Mouse (Mus musculus) testis, postnatal 14 days (tissue): Measurements from ENCODE around the gene Aloxe3.

ENCODE experiments used
- DNase-seq: peaks from one replicate; pipeline ENCODE4 v3.0.0; 2021; ENCODE audit warnings: low spot score

The Aloxe3 gene

GRCm38 (mm10) chr11:69180120-69180519 is 54.4 kb downstream of the Aloxe3 start:
- no peak for DNase-seq

DNA sequence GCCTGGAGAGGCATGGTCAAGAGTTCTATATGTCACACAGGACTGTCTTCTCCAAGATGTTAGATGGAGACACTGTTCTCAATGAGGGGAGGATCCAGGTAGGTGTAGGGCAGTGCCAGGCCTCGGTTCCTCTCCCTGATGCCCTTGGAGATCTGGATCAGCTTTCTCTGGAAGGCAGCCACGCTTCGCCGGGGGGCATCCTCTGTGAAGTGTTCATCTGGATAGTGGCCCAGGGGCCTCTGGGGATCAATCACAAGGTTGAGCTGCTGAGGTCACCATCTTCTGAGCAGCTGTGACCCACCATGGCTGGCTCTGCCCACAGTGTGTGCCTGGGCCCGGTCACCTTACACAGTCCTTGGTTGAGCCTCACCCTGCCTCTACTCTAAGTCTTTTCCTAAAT is 59.3 kb downstream of the Aloxe3 start:
- no peak for DNase-seq

DNA sequence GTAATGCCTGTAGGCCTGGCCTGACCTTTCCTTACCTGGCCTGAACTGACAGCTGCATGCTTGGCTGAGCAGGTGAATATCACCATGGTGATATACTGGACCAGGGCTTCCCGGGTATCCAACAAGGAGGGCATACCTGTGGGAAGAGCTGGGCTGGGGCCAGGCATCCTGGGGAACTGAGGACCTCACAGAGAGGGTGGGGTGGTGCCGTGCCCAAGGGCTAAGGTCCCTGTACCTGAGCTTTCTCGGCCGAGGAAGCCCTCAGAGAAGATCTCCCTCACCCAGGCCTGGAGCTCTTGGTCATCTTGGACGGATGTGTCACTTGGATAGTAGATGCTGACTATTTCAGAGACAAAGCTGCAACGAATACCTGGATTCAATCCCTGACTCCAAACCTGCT is 60.2 kb downstream of the Aloxe3 start:
- DNase-seq, result no peak

- DNase-seq, result no peak
Observed at GRCm38 (mm10) chr11:69192840-69193239, 67.1 kb downstream of the Aloxe3 start.

DNA sequence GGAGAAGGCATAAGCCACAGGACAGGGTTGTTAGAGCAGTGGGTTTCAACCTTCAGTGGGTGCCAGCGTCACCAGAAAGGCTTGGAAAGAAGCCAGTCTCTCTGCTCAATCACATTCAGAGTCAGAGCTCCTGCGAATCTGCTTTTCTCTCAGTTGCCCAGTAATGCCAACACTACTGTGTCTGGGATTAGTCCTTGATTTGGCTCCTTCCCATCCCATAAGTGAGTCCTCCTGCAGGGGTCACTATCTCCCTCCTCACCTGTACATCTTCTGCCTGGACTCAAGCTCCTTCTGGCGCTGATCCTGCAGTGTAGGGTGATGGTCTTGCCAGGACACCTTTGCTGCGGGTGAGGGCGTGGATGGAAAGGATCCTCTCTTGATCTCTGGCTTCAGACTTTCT is 71.1 kb downstream of the Aloxe3 start:
- no peak for DNase-seq

DNA sequence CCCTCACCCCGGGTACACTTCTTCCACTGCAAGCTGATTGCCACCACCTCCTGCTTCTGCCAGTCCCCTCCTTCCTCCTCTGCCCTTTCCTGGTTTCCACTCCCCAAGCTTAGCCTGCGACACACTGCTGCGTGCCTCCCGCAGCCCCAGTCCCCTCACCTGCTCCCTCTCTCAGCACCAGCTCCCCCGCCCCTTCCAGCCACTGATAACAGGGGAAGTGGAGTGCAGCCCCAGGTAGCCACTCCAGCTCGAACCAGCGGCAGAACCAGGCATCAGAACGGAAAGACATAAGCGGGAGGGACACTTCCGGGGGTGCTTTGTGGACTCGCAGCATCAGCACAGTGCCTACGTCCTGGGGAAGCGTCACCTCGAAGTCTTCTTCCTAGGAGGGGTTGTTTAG is 71.5 kb downstream of the Aloxe3 start:
- DNase-seq, result no peak

- DNase-seq, result no peak
Observed at GRCm38 (mm10) chr11:69197743-69198142, 72.0 kb downstream of the Aloxe3 start, which contains the start of gene Alox8. TSS of gene Alox8 (minus strand) at chr11:69197843.
